Mouse (Mus musculus) cerebellum, adult 2 months (tissue): ENCODE results near the gene Saysd1. TPM values are rescaled to one million over a fixed set of nuclear protein-coding genes. Genes with fewer than 3 reads are reported as not detected.

Source experiments
- DNase-seq, 2 experiments: peaks; one replicate each; pipeline ENCODE4 v3.0.0; 2021
- H3K27ac ChIP-seq: fragments of 200-500 bp; 2 replicates; pipeline ENCODE4 v1.5.1; 2012; ENCODE audit warnings: low read length, control low read depth, inconsistent platforms; ENCODE audit not compliant: insufficient read depth
- H3K27me3 ChIP-seq: fragments of 200-500 bp; 2 replicates; pipeline ENCODE4 v1.6.1; 2012; ENCODE audit warnings: inconsistent platforms, mild to moderate bottlenecking, low read length, moderate library complexity; ENCODE audit not compliant: control insufficient read depth, insufficient read depth
- H3K4me1 ChIP-seq: fragments of 200-500 bp; 2 replicates; pipeline ENCODE4 v1.6.1; 2011; ENCODE audit warnings: low read length; ENCODE audit not compliant: control insufficient read depth, insufficient read depth
- H3K4me3 ChIP-seq: fragments of 200-500 bp; replicated peaks from 2 replicates; pipeline ENCODE3; 2011; ENCODE audit warnings: mild to moderate bottlenecking, low read depth, low read length, control low read depth; ENCODE audit not compliant: insufficient read depth
- CTCF ChIP-seq: fragments of 200-500 bp; IDR thresholded peaks from 2 replicates; pipeline ENCODE4 v1.5.1; 2011; ENCODE audit warnings: low read depth, mild to moderate bottlenecking, control low read depth, low read length, moderate library complexity, borderline replicate concordance; ENCODE audit not compliant: insufficient read depth
- POLR2A ChIP-seq: fragments of 200-500 bp; IDR thresholded peaks from 2 replicates; pipeline ENCODE4 v1.6.1; 2011; ENCODE audit warnings: low read length, control low read depth, borderline replicate concordance; ENCODE audit not compliant: insufficient read depth
- WGBS: fragments of 180-500 bp; shearing (Covaris S2); methylation state at CpG from one replicate; pipeline ENCODE4 v1.1.7; 2018; 5-methylcytosine and 5-hydroxymethylcytosine counted together
- polyA plus RNA-seq: library from polyadenylated mRNA; depleted of rRNA; stranded (reverse); fragments of >200 nt; gene quantifications from 2 replicates; pipeline ENCODE4 v1.2.3, GENCODE M21; 2012

Saysd1 gene
- polyA plus RNA-seq, 1 experiment = 7.5 TPM

DNA sequence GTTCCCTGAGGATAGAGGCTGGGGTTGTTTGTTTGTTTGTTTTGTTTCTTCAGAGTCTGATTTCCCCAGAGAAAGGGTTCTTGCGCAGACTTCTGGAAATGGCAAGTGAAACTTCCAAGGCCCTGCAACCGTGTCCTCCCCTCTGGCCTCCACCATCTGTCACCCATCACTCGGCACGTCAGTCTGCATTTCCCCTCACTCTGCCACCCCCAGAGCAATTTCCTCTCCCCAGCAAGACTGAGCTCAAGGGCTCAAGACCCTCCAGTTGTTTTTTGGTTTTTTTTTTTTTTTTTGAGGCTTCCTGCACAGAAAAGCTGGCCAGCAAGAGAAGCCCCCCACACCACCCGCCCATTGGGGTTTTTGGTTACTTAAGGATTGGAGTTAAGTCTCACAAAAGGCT is 34.2 kb upstream of the Saysd1 start:
- no peaks in the 10 kb centered on the region for H3K27me3 ChIP-seq
- no peaks in the 10 kb centered on the region for H3K4me1 ChIP-seq
- H3K27ac ChIP-seq = no peak overlapping the region
- no peak overlapping the region for H3K4me3 ChIP-seq
- 35% methylated on average over 5 of the region's 5 CpGs for WGBS
- TF ChIP-seq CTCF (no peak), POLR2A (no peak)
- DNase-seq = no peak

DNA sequence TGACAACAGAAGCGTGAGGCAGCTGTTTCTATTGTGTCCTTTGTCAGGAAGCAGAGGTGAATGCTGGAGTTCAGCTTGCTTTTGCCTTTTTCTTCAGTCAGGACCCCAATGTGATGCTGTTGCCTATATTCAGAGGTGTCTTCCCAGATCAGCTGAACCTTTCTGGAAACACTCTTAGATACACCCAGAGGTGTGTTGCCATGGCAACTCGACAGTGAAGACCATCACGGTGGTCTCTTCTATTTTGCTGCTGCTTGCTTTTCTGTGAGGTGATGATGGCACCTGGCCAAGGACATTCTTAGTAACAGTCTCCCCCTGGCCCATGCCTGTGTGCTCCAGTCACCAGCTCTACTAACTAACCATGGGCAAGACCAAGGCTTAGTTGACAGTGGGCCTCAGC is 33.5 kb upstream of the Saysd1 start:
- Histone ChIP-seq H3K27ac (no peak overlapping the region), H3K4me1 (no peaks in the 10 kb centered on the region), H3K4me3 (no peak overlapping the region), H3K27me3 (no peaks in the 10 kb centered on the region)
- no peak for DNase-seq
- no peak for TF ChIP-seq POLR2A
- 55% methylated on average over 3 of the region's 3 CpGs for WGBS

DNA sequence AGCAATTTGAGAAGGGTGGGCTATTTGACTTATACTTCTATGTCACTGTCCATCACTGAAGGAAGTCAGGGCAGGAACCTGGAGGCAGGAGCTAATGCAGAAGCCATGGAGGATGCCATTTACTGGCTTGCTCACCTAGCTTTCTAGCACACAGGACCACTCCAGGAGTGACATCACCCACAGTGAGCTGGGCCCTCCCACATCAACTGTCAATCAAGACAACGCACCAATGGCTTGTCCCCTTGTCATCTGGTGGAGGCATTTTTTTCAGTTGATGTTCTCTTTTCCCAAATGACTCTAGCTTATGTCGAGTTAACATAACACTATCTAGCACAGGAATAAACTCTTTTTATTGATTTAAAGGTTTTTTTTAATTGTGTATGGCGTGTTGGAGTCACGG is 30.9 kb upstream of the Saysd1 start:
- no peak for TF ChIP-seq CTCF
- TF ChIP-seq POLR2A = no peak
- Histone ChIP-seq H3K27me3 (no peaks in the 10 kb centered on the region), H3K4me1 (no peaks in the 10 kb centered on the region), H3K4me3 (no peak overlapping the region), H3K27ac (no peak overlapping the region)
- WGBS = 94% methylated on average over 4 of the region's 4 CpGs
- DNase-seq = no peak

DNA sequence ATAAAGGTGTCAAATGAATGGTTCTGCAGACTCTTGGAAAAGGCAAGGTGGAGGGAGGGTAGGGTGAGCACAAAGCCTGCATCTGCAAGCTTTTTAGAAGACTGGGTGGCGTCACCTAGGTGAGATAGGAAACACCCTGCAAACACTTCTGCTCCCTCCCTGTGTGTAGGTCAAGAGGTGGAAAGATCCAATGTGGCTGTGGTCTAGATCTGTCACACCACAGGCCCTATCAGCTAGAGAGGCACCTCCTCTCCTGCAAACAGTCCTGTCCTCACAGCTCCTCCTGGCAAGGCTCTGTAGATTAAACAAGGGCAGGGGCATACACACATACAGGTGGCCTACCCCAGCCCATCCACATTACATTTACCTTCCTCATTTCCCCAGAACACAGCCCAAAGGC is 30.1 kb upstream of the Saysd1 start:
- DNase-seq = no peak
- 91% methylated on average over 1 of the region's 1 CpGs for WGBS
- no peak for TF ChIP-seq CTCF
- no peak for TF ChIP-seq POLR2A
- Histone ChIP-seq H3K27me3 (no peaks in the 10 kb centered on the region), H3K4me3 (no peak overlapping the region), H3K27ac (no peak overlapping the region), H3K4me1 (no peaks in the 10 kb centered on the region)

DNA sequence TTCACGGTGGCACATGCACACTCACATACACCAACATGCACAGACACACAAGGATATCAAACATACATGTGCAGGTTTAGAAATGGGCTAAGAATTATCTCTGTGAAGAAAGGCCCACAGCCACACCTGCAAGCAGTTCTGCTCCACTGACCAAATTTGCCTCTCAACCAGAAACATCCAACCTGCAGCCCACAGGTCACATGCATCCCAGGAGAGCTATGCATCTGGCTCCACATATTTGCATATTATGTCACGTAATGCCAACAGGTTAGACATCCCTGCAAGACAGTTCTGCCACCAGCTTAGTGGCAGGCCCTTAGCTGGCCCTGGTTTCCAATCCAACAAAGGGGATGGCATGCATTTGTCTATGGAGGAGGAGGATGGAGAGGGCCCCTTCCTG is 29.7 kb upstream of the Saysd1 start:
- 98% methylated on average over 2 of the region's 2 CpGs for WGBS
- DNase-seq = no peak

DNA sequence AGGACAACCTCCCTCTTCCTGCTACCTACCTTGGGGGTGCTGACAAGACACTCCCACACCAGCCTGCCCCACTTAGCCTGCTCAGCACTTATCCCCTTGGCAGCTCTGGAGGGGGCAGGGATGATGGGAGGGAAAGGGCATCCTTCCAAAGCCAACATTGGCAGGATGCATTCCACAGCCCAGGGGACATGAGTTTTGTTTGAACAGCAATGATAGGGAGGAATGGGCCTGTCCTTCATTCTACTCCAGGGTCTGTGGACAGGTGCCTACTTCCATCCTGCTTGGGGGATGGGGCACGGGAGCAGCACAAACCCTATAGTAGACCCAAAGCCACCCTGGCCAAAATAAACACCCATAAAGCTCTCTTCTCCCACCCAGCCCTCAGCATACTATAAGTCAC is 27.1 kb upstream of the Saysd1 start:
- Histone ChIP-seq H3K27me3 (no peaks in the 10 kb centered on the region), H3K27ac (no peak overlapping the region), H3K4me3 (no peak overlapping the region), H3K4me1 (no peaks in the 10 kb centered on the region)
- no peak for DNase-seq
- 33% methylated on average over 1 of the region's 1 CpGs for WGBS
- TF ChIP-seq CTCF (no peak), POLR2A (no peak)

More for the DNA sequence above, 29.7 kb upstream of the Saysd1 start:
- Histone ChIP-seq H3K27me3 (no peaks in the 10 kb centered on the region), H3K4me1 (no peaks in the 10 kb centered on the region), H3K27ac (no peak overlapping the region), H3K4me3 (no peak overlapping the region)
- no peak for TF ChIP-seq CTCF
- no peak for TF ChIP-seq POLR2A

DNA sequence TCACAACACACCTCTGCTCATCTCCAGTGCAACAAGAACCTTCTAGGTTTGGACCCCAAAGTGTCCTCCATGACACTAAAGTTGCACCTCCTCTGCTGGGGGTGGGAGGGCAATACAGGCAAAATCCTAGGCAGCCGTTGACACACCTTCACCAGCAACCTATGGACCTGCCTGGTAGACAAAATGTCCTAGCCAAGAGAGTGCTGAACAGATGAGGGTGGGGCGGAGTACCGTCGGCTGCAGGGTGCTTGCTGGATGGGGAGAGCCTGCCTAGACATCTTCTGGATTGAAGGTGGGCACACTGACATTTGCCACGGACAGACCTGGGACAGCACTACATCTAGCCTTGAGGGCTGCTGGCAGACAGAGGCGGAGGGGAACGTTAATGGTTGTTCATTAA is 26.1 kb upstream of the Saysd1 start:
- WGBS = 83% methylated on average over 7 of the region's 7 CpGs
- Histone ChIP-seq H3K27me3 (no peaks in the 10 kb centered on the region), H3K27ac (no peak overlapping the region), H3K4me3 (no peak overlapping the region), H3K4me1 (no peaks in the 10 kb centered on the region)
- no peak for DNase-seq
- TF ChIP-seq POLR2A (no peak), CTCF (no peak)

DNA sequence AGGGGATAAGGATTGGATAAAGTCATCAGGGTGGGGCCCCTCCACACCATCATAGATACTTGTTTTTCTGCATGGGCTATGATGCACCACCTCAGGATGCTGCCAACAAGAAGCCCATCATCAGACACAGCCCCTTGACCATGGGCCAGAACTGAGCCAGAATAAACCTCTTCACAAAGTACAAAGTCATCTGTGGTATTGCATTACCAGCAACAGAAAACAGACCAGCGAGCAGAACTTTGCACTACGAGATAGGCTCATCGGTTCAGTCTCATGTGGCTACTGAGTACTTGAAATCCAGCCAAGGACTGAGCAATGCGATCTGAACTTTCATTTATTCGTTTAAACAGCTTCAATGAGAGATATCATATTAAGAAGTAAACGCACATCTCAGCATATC is 24.4 kb upstream of the Saysd1 start:
- TF ChIP-seq POLR2A (no peak), CTCF (no peak)
- 55% methylated on average over 6 of the region's 6 CpGs for WGBS
- Histone ChIP-seq H3K27me3 (no peaks in the 10 kb centered on the region), H3K27ac (no peak overlapping the region), H3K4me3 (no peak overlapping the region), H3K4me1 (no peaks in the 10 kb centered on the region)
- no peak for DNase-seq
